Mouse (Mus musculus): ENCODE measurements around the gene Gpr153.

Gene Gpr153

DNA sequence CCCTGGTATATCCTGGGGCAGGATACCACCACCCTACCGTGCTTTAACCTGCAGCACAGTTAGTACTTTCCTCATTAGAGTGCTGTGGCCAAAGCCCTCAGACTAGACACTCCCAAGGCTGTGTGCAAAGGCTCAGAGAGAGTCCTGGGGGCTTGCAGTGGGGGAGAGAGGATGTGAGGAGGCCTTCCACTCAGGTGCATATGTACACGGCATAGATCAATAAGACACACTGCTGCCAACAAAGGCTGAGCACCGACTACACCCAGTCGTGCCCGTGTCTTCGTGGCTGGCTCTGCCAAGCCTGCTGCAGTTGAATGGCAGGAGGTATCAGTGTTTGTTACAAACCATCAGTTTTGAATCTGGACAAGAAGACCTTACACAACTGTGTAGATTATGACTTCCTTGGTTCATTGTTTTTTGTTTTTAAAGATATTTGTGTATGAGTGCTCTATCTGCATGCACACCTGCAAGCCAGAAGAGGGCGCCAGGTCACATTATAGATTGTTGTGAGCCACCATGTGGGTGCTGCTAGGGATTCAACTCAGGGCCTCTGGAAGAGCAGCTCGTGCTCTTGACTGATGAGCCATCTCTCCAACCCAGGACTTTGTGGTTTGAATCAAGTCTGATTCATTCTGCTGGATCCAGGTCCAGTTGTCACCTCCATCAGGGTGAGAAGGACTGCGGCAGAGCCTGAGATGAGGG is 9.0 kb upstream of the Gpr153 start:
- DNase-seq: peak in 1 of 2 experiments; percentile 29

DNA sequence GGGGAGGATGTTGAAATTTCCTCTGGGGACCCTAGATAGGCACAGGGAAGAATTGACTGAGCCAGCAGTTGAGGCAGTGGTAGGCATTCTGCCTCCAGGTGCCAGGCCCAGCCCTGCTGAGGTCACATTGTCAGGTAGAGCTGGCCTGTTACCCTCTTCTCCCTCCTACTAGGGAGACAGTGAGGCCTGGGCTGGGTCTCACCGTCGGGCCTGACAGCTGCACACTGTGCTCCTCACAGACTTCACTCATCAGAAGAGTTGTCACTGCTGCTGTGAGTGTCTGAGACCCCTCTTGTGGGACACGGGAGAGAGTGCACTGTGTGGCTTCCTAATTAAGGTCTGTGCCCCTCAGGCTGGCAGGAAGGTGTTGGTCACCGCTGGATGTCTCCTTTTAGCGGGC is 8.2 kb upstream of the Gpr153 start:
- DNase-seq: no peak

DNA sequence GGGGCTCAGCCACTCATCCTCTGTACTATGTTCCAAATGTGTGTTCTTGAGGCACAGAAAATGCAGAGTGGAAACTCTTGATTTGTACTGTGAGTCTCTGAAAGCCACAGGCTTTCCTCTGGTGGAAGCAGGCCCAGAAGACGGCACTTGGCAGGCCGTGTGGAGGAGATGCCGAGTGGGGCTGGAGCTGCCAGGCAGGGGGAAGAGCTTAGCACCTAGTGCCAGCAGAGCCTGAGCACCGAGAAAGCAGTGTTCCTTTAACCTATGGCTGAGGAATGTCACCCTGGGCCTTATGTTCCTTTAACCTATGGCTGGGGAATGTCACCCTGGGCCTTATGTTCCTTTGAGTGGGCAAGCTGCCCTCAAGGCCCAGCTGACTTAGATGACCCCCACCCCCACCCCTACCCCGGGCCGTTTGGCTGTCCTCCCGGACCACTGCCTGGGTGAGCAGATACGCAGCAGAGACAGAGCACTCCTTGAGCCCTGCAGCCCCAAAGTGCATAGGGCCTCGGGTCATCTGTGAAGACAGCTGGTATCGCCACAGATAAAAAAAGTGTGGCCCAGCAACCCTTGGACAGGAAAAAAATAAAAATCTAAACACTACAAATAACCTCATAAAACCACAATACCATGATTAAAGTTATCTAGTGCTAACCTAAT is 7.7 kb upstream of the Gpr153 start:
- no peak for DNase-seq

DNA sequence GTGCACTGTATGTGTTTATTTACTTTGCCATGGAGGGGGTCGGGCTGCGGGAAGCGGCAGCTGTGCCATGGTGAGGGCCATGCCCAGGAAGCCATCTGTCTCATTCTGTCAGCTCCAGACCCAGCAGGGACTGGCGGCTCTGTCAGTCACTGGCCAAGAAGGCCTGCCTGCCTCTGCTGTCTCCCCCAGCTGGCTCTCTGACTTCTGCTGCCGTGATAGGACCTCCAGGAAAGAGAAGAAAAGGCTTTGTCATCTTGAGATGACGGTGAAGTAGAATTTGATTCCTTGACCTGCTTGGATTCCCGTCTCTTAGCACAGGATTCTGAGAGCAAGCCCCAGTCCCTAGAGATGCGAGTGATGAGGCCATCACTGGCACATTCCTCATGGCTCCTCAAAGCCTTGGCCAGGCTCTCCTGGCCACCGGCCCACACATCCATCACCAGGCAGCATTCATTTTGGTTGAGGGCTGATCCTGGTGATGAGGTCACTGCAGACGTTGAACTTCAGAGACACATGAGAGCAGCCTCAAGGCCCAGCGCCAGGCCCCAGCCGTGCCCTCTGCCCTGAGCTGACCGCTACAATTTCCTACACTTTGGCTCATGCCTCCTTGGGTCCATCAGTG is 6.2 kb upstream of the Gpr153 start:
- no peak for DNase-seq

DNA sequence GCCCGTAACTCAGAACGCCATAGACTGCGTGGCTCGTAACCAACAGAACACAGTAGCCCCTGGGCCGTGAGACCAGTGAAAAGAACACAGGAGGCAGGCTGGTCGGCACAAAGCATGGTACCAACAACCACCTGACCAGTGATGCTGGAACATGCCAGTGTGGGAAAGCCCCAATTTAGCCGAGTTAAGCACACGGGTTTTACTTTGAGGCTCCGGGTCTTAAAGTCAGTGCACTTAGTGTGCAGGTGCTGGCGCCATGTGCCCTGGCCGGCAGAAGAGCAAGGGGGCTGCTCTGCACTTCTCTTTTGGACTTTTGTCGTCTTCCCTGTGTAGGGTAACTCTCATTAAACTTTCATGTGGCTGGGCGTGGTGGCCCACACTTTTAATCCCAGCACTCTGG is 4.1 kb upstream of the Gpr153 start:
- no peak for DNase-seq

DNA sequence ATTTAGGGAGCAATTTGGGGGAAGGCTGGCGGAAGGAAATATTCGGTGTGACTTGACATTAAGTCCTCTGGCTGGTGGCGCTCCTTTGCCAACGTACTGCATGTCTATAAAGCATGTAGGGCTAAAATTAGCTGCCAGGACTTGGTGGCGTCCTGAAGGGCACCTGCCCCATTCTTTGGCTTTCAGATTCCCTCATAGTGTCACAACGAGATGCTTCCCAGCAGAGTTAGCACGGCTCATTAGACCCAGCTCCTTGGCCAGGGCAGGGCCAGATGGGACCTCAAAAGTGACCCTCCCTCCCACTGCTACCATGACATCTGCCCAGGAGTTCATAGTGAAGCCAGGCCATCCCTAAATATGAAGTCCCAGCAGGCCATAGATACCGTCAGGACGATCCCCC is 3.4 kb upstream of the Gpr153 start:
- no peak for DNase-seq

DNA sequence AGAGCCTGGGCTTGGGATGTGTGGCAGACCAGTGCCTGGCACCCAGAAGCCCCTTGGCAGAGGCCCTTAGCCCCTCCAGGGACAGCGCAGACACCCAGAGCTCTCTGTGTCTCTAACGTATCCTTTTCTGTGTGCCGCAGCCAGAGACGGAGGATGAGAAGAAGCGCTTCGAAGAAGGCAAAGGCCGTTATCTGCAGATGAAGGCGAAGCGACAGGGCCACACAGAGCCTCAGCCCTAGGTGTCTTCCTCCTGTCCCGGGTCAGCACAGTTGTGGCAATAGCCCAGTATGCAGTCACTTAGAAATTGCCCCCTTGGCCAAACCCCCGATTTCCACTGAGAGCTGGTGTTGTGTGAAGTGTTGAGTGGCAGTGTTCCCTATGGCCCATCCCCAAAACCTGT is 2.7 kb upstream of the Gpr153 start:
- no peak for DNase-seq

DNA sequence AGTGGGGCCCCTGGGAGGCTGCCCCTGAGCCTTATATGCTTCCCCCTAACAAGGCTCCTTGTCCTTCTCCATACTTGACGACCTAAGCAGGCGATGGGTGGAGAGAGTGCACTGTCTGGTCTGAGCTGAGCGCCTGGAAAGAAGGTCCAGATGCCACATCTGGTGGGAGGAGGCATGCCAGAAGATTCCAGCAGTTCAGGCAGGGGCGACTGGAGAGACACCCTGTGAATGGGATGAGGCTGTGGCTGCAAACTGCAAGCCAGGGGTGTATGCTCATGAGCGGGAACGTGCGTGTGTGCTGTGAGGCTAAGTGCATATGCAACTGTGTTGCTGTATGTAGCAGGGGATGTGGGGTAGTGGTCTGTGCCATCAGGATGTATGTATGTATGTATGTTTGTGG is 2.0 kb upstream of the Gpr153 start:
- DNase-seq: no peak

DNA sequence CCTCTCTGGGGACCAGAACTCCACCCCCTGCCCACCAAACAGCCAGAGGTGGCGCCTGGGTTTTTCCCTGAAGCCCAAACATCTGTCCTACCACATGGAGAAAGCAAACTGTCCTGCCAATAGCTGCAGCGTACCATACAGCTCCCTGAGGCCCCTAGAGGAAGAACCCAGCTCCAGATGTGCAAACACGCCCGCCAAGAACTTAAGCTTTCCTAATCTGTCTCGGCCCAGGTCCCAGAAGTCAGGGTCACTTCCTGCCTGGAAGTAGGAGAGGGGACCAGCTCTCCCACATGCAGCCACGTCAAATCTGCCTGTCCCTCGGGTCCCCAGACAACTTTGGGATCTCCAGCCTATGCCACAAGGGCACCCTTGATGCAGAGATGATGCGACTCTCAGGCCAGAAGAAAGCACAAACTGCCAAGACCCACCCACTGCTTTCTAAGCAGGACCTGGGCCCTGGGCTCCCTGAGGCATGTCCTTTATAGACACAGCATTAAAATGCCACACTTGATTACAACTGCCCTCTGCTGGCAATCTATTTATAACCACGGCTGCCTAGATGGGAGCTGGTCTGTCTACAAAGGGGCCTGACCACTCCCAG is 1.5 kb upstream of the Gpr153 start:
- DNase-seq: peak; percentile 46 to 55

DNA sequence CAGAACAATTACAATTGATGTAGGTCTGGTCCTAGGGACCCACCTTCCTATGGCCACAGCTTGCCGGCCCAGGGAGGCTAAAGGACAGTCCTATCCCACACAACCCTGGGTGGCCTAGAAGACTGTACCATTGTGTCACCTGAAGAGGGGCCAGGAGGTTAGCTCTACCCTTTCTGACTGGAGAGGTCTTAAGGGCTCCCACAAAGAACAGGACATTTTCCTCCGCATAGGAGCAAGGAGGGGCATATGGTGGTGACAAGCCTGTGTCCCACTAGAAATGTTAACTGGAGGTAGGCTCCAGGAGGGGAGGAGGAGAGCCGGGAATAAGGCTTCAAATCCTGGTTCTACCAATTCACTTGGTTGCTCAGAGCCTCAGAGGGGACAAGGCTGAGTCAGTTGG is 841 bp upstream of the Gpr153 start:
- no peak for DNase-seq

DNA sequence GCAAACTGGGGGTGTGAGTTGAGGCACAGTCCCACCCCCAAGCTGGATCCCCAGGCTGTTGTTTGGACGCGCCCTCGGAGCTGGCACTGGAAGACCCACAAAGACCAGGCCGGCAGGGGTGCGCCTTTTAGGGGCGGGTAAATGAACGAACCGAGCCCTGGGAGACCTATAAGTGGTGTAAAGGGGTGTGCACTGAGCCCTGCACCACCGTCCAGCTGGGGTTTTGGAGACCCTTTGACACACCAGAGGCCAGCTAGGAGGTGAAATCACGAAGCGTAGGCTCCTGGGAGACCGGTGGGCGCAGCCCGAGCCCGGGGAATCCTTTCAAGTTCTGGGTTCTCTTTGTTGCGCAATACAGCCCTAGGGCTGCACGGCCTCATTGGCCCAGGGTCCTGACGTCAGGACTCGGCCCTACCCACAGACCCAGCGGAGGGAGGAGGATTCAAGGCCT is 674 bp downstream of the Gpr153 start:
- no peak for DNase-seq

DNA sequence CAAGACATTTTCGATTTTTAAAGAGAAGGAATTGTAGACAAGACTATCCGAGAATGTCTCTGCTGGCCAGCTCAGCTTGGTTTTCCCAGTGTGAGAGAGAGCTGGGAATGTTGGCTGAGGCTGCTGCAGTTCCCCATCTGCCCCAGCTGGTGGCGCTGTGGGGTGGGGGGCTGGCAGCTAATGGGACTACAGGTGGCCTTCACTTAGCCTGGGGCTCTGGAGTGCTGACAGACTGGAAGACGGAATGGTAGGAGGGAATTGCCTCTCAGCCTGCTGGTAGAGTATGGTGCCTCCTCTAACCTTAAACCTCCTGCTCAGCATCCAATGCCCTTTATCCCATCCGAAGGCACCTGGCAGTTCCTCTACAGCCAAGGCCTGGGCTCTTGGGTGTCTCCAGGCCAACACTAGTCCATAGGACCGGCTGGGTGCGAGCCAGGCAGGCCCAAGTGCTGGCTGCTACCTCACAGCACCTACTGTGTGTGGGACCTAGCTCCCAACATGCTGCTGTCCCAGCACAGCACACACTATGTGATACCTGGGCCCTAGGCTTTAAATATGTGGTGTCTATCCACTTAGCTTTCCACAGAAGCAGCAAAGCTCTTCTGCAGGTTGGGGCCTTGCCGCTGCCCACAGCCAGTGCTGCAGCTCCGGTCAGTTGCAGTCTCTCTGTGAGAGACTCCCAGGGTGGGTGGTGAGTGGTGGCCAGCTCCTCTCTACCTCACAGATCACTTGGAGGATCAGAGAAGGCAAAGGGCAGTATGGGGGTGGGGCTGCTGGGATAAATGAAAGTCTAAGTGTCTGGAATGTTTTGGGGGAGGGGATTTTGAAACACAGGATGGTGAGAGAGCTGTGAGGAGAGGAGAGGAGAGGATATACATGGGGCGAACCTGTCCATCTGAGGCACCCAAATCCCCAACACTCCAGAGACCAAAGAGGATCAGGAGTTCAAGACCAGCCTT is 2.6 kb downstream of the Gpr153 start:
- peak in 1 of 2 experiments; percentile 41 for DNase-seq

DNA sequence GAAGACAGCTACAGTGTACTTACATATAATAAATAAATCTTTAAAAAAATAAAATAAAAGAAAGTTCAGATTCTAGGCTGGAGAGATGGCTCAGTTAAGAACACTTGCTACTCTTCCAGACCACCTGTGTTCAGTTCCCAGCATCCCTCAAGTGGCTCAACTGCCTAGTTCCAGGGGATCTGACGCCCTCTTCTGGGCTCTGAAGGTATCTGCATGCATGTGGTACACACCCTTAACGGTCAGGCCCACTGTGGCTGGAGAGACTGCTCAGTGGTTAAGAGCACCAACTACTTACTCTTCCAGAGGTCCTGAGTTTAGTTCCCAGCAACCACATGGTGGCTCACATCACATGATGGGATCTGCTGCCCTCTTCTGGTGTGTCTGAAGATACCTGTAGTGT is 3.9 kb downstream of the Gpr153 start:
- DNase-seq: no peak

DNA sequence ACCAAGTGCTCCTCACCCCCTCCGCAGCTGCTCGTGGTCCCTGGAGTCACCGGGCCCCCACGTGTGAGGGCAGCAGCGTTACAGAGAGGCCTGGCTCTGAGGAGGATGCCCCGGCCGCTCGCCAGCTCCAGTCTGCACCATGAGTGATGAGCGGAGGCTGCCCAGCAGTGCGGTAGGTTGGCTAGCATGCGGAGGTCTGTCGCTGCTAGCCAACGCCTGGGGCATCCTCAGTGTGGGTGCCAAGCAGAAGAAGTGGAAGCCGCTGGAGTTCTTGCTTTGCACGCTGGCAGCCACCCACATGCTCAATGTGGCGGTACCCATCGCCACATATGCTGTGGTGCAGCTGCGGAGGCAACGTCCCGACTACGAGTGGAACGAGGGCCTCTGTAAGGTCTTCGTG is 5.0 kb downstream of the Gpr153 start:
- no peak for DNase-seq

DNA sequence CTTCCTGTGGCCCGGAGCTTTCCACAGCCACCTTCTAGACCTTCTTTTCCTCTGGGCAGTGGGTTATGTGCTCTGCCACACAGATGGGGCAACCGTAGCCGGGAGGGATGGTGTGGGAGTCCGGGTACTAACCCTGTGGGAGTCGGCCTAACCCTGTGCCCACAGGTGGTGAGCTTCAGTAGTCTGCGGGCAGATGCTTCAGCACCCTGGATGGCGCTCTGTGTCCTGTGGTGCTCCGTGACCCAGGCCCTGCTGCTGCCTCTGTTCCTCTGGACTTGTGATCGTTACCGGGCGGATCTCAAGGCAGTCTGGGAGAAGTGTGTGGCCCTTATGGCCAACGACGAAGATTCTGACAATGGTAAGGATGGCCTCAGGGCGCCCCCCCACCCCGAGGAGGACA is 7.6 kb downstream of the Gpr153 start:
- DNase-seq: no peak

DNA sequence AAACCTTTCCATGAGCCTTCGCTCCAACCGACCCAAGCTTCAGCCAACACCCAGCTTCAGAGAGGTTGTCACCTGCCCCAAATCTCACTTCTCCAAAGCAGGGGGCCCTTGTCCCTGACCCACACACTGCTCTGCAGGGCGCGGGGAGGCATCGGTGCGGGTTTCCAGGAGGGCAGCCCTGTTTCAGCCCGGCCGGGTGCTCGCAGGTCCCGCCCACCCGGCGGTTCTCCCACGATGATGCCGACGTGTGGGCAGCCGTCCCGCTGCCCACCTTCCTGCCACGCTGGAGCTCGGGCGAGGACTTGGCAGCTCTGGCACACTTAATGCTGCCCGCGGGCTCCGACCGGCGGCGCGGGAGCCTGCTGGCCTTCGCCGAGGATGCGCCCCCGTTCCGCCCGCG is 8.7 kb downstream of the Gpr153 start:
- no peak for DNase-seq

DNA sequence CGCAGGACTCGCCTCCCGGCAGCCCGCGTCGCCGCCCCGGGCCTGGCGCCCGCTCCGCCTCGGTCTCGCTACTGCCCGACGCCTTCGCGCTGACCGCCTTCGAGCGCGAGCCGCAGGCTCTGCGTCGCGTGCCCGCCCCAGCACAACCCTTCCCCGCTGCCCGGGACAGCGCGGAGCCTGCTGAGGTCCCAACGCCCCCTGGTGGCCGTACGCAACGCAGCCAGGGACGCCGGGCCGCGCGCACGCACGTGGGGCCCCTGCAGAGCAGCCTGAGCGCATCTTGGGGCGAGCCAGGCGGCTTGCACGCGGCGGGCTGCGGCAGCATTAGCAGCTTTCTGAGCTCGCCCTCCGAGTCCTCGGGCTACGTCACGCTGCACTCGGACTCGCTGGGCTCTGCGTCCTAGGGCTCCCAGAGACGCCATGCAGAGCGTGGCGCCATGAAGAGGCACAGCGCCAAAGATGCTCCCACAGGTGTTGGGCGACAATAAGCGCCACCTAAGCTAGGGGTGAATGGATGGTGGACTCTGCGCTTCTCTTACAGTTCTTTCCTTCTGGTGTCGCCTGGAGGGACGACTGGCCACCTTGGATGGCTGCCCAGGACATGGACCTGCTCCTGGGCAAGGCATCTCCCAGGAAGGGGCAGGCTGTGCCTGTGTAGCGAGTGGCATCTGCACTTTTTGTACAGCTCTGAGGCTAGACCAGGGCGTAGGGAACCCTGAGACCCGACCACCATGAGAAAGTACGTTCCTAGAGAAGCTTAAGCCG is 9.3 kb downstream of the Gpr153 start:
- peak; percentile 80 to 92 for DNase-seq

DNA sequence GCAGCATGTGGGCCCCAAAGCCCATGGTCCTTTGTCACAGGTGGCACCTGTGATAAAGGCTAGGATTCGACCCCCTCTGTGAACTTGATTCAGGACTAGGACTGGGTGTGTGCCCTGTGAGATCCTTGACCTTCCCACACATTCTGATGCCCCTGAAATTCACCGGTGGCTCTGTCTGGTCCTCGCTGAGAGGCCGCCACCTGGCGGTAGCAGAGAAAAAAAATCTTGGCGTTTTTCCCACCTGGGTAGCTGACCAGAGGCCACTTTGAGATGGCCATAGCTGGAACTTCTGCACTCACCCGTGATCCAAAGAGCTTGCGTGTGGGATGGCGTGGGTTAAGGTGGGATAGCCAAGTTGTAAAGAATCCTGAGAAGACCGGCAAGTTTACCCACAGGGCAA is 11.5 kb downstream of the Gpr153 start:
- peak; percentile 71 to 82 for DNase-seq

DNA sequence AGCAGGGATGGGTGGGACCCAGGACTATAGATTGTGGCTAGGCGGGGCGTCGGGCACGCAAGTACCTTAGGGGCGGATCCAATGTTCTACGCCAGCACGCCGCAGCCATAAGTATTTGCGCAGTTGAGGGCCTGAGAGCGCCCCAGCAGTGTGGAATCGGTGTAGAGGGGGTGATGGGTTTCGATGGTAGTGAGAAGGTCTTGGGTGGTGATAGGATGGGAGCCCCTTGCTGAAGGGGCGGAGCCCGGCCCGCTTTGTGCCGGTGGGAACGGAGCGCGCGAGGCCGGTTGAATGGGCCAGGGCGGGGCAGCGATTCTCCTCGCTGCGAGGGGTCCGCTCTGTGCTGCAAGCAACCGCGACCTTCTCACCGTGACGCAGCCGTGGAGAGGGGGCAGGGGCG is 12.2 kb downstream of the Gpr153 start:
- DNase-seq: no peak

DNA sequence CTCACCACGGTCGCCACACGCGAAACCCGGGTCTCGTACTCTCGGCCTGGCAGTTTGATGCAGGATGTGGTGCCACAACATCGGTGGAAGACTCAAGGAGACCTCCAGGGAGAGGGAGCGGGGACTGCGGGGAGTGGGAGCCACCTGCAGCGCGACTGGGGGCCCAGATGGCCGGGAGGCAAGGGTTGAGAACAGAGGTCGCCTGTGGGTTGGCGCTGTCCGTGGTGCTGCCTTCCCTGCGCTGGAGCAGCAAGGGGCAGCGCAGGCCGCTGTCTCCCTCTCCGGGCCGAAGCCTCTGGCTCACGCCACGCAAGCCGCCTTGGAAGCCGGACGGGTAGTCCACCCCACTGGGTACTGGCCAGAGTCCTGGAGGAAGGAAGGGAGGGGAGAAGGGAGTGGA is 12.9 kb downstream of the Gpr153 start:
- peak; percentile 78 to 93 for DNase-seq

DNA sequence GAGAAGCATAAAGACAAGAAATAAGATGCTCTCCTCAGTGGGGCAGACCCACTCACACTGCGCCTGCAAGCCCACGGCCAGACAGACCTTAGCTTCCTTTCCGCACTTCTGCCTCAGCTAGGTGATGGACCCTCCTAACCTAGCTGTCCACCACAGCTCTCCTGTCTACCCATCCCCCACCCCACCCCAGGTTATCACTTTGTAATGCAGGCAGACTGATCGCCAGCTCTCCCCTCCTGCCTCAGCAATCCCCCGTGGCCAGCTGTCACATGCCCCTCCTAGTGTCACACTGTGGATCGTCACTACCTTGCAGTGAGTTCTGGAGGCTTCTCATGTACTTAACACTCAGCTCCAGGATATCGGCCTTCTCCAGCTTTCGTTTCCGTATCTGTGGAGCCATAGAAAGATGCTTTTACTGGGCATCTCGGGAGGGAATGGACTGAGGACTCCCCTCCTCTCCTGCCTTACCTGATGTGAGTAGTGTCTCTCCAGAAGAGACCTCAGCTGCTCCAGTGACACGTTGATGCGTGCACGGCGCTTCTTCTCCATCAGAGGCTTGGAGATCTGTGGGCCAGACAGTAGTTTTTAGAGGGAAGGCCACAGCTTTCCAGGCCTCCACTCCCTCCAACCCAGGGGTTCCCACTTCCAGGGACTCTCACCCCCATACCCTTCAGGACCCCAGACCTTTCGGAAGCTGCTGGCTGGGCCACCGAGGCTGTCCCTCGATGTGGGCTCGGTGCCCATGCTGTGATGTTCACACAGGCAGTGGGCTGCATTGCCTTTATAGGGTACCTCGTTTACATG is 13.5 kb downstream of the Gpr153 start:
- no peak for DNase-seq

All from kidney, postnatal 36 days (tissue).